Mouse (Mus musculus): ENCODE measurements around the gene Zbtb43.

DNA sequence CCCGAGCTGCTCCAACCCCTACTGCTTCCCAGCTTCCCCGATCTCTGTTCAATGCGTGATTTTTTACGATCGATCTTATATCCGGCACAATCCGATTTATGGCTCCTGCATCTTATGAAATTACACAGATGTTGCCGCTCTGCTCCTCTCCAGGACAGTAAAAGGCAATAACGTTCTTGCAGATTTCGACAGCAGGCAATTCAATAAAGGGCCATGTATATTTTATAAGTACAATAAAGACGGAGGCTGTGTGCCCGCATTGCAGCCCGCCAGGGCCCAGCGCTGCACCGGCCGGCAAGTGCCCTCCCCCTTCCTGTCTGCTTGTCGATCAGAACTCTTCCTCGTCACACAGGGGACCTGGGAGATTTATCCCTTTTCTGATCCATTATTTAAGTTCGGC, 47.5 kb upstream of the Zbtb43 start:
- TF ChIP-seq USF2 (conservative IDR thresholded peaks at IDR 0.05; ENCODE audit: low read depth, low read length) (no peak), CTCF (conservative IDR thresholded peaks at IDR 0.05 in 1 of 2, IDR thresholded peaks at IDR 0.05 in 1 of 2; ENCODE audit: low read depth in 2 of 2, low read length in 2 of 2) (no peak), ZC3H11A (IDR thresholded peaks at IDR 0.05; ENCODE audit: low read depth, low read length) (no peak), GABPA (IDR thresholded peaks at IDR 0.05; ENCODE audit: insufficient replicate concordance, low read depth, low read length) (no peak), KAT2A (IDR thresholded peaks at IDR 0.05; ENCODE audit: insufficient replicate concordance, low read length) (no peak)
